Mouse (Mus musculus): ENCODE data around the gene Kcnt1. TPM values are rescaled to one million over a fixed set of nuclear protein-coding genes. Genes with fewer than 3 reads are reported as not detected.

Kcnt1 gene
- total RNA-seq, 2 experiments from 2014 or later: 62.7 to 81.2 TPM

DNA sequence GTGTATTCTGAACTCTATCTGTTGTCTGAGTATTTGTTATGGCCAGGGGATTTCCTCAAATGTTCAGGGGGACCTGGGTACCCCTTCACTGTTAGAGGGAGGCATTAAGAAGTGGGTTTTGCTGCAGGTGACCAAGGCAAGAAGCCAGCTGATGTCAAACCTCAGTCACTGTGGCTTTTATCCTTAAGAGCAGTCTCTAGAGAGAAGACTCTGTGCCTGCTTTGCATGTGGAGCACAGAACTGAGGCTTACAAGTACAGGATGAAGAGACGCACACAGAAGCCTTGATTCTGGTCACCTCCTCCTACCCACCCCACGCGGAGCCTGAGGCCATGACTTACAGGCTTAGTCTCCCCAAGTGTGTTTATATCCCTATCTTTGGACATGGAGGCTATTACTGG is 85.8 kb downstream of the Kcnt1 start:
- DNase-seq: no peak
- intact Hi-C loops (cut with DNase I): no loop called here

Other genes starting within 250 kb of the Kcnt1 start
- gene Ccdc183, start 246.1 kb upstream of the Kcnt1 start, total RNA-seq (2021): not detected
- gene Tmem141, start 241.7 kb upstream of the Kcnt1 start, total RNA-seq (2021): 10 to 100 TPM; 21.7 to 27.1 TPM
- gene Fcna, start 235.7 kb upstream of the Kcnt1 start, total RNA-seq (2021): 1 to 10 TPM; 1.0 to 1.6 TPM
- gene Lcn8, start 210.6 kb upstream of the Kcnt1 start, total RNA-seq (2021): not detected
- gene Lcn5, start 205.8 kb upstream of the Kcnt1 start, total RNA-seq (2021): not detected
- gene Lcn6, start 186.9 kb upstream of the Kcnt1 start, total RNA-seq (2021): not detected
- gene Lcn10, start 181.0 kb upstream of the Kcnt1 start, total RNA-seq (2021): not detected
- gene Obp2a, start 163.7 kb upstream of the Kcnt1 start, total RNA-seq (2021): not detected
- 10 to 100 TPM; 75.2 to 76.6 TPM for gene Bmyc, start 157.0 kb upstream of the Kcnt1 start, total RNA-seq (2021)
- not detected for gene Obp2b, start 126.7 kb upstream of the Kcnt1 start, total RNA-seq (2021)
- not detected for gene Lcn3, start 98.2 kb upstream of the Kcnt1 start, total RNA-seq (2021)
- gene Lcn11, start 86.7 kb upstream of the Kcnt1 start, total RNA-seq (2021): not detected
- gene Gm13539, start 81.5 kb upstream of the Kcnt1 start, total RNA-seq (2021): not detected
- not detected for gene Glt6d1, start 47.9 kb upstream of the Kcnt1 start, total RNA-seq (2021)
- gene Lcn9, start 40.6 kb upstream of the Kcnt1 start, total RNA-seq (2021): not detected
- not detected for gene Sohlh1, start 16.5 kb upstream of the Kcnt1 start, total RNA-seq (2021)
- 100 to 1,000 TPM; 195 to 203 TPM for gene Camsap1, start 119.5 kb downstream of the Kcnt1 start, total RNA-seq (2021)
- 10 to 100 TPM; 90.5 to 92.0 TPM for gene Ubac1, start 158.0 kb downstream of the Kcnt1 start, total RNA-seq (2021)